Mouse (Mus musculus): ENCODE data around the gene Clstn3. TPM values are rescaled to one million over a fixed set of nuclear protein-coding genes. Genes with fewer than 3 reads are reported as not detected.

Gene Clstn3
- total and polyA plus RNA-seq, 3 experiments: 17.7 to 126 (median 21.4) TPM

DNA sequence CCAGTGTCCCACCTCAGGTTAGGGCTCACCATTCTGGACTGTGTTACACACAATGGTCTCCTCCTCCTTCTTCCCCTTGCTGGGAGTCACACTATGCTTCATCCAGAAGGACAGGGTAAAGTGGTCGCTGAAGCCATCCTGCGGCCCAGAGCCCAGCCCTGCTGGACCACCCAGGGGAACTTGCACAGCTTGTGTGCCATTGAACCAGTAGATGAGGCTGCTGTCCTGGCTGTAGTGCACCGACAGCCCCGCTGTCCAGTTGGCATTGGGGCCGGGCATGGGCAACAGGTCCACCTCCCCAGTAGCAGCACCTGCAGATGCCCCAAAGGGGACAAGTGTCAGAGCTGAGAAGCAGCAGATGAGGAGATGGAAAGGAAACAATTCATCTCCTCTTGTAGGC is 6.8 kb downstream of the Clstn3 start:
- Histone ChIP-seq H3K27ac (ENCODE audit: insufficient read depth, low read depth) (no peak overlapping the region), H3K27me3 (replicated peaks) (peaks cover 47% of the 10 kb centered on the region), H3K79me2 (replicated peaks; ENCODE audit: control insufficient read depth, extremely low read depth, insufficient read depth, poor library complexity, severe bottlenecking) (no peaks in the 10 kb centered on the region), H3K4me2 (ENCODE audit: insufficient read depth, low read depth, poor library complexity, severe bottlenecking) (no peak overlapping the region), H3K4me3 (replicated peaks in 1 of 3; ENCODE audit: low read depth in 2 of 3, low read length in 2 of 3, poor library complexity in 1 of 3) (no peak overlapping the region), H3K4me1 (ENCODE audit: control insufficient read depth in 1 of 2, insufficient read depth in 2 of 2) (0 out of 4 replicates have a peak, but pooled peaks cover 0 to 3% of the 10 kb centered on the region in 2 experiments), H3K9me3 (replicated peaks; ENCODE audit: low read length) (no peaks in the 10 kb centered on the region), H3K36me3 (replicated peaks in 1 of 2; ENCODE audit: control insufficient read depth in 1 of 2, insufficient read depth in 1 of 2, low read length in 1 of 2) (no peaks in the 10 kb centered on the region), H3K9ac (ENCODE audit: insufficient read depth, low read depth) (no peak overlapping the region)
- in situ Hi-C loops (cut with MboI; ENCODE audit: low pct_ligation_motif_present, low pct_unique_long_range_greater_than_20kb, low sequenced_read_pairs) (no loop called here), dilution Hi-C loops (cut with MboI; ENCODE audit: extremely low pct_ligation_motif_present, extremely low pct_unique_long_range_greater_than_20kb, low sequenced_read_pairs) (no loop called here)
- no peak for DNase-seq (ENCODE audit: extremely low read depth)
- TF ChIP-seq PAX5 (IDR thresholded peaks at IDR 0.05; ENCODE audit: low read length): no peak
- no peak for TF ChIP-seq ZNF384 (IDR thresholded peaks at IDR 0.05; ENCODE audit: low read depth, low read length)
- TF ChIP-seq SIN3A (IDR thresholded peaks at IDR 0.05; ENCODE audit: low read length): no peak
- TF ChIP-seq ZC3H11A (IDR thresholded peaks at IDR 0.05; ENCODE audit: low read depth, low read length): no peak
- no peak for TF ChIP-seq CHD1 (IDR thresholded peaks at IDR 0.05; ENCODE audit: low read depth, low read length)
- no peak for TF ChIP-seq MAFK (IDR thresholded peaks at IDR 0.05; ENCODE audit: insufficient replicate concordance, low read length)
- no peak for TF ChIP-seq MXI1 (IDR thresholded peaks at IDR 0.05; ENCODE audit: low read depth, low read length)
- TF ChIP-seq NRF1 (IDR thresholded peaks at IDR 0.05; ENCODE audit: low read depth, low read length): no peak

DNA sequence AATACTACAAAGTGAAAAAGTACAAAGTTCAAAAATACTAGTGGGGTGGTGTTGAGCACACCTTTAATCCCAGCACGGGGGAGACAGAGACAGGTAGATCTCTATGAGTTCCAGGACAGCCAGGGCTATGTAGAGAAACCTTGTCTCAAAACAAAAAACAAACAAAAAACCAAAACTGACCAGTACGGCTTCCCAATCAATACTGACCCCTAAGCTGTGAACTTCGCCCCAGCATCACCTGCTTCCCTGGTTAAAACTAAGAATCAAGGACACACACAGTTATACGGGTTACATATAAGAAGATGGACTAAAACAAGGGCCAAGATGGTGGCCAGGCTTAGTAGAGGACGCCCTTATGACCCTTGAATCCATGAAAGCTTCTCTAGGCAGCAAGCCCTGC is 8.4 kb downstream of the Clstn3 start:
- H3K27me3 ChIP-seq (replicated peaks): peaks cover 32% of the 10 kb centered on the region
- no peaks in the 10 kb centered on the region for H3K9me3 ChIP-seq (replicated peaks; ENCODE audit: low read length)
- dilution Hi-C loops (cut with MboI; ENCODE audit: extremely low pct_ligation_motif_present, extremely low pct_unique_long_range_greater_than_20kb, low sequenced_read_pairs) (no loop called here), in situ Hi-C loops (cut with MboI; ENCODE audit: low pct_ligation_motif_present, low pct_unique_long_range_greater_than_20kb, low sequenced_read_pairs) (no loop called here)
- H3K36me3 ChIP-seq (replicated peaks in 1 of 2; ENCODE audit: control insufficient read depth in 1 of 2, insufficient read depth in 1 of 2, low read length in 1 of 2): no peaks in the 10 kb centered on the region
- peaks cover under 1 to 3% of the 10 kb centered on the region in 2 experiments; a peak in 2 of 4 replicates for H3K4me1 ChIP-seq (ENCODE audit: control insufficient read depth in 1 of 2, insufficient read depth in 2 of 2)
- H3K79me2 ChIP-seq (replicated peaks; ENCODE audit: control insufficient read depth, extremely low read depth, insufficient read depth, poor library complexity, severe bottlenecking): no peaks in the 10 kb centered on the region
- TF ChIP-seq MAFK (IDR thresholded peaks at IDR 0.05; ENCODE audit: insufficient replicate concordance, low read length) (no peak), RAD21 (IDR thresholded peaks at IDR 0.05; ENCODE audit: low read depth, low read length) (no peak), SIN3A (IDR thresholded peaks at IDR 0.05; ENCODE audit: low read length) (no peak), E2F4 (IDR thresholded peaks at IDR 0.05; ENCODE audit: insufficient replicate concordance, low read depth, low read length) (no peak), HCFC1 (IDR thresholded peaks at IDR 0.05; ENCODE audit: low read depth, low read length) (no peak), ZMIZ1 (IDR thresholded peaks at IDR 0.05; ENCODE audit: low read depth, low read length) (no peak), NRF1 (IDR thresholded peaks at IDR 0.05; ENCODE audit: low read depth, low read length) (no peak)
- H3K4me3 ChIP-seq (replicated peaks in 1 of 3; ENCODE audit: low read depth in 2 of 3, low read length in 2 of 3, poor library complexity in 1 of 3): no peak overlapping the region
- no peak overlapping the region for H3K27ac ChIP-seq (ENCODE audit: insufficient read depth, low read depth)
- DNase-seq (ENCODE audit: extremely low read depth): no peak
- H3K9ac ChIP-seq (ENCODE audit: insufficient read depth, low read depth): no peak overlapping the region
- no peak overlapping the region for H3K4me2 ChIP-seq (ENCODE audit: insufficient read depth, low read depth, poor library complexity, severe bottlenecking)

DNA sequence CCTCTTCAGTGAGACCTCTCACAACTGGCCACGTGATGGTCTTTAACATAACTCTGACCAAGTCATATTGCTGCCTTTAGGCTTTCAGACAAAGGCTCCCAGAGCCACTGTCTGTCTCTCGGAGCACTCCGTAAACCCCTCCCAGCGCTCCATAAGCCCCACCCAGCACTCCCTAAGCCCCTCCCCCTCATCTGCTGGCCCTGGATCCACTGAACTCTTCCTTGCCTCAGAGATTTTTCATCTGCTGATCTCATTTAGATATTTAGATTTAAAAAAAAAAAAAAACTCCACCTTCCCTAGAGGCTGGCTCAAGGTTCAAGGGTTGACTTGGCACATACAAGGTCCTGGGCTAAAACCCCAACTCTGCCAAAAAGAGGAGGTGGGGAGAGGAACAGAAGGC is 10.8 kb downstream of the Clstn3 start:
- in situ Hi-C loops (cut with MboI; ENCODE audit: low pct_ligation_motif_present, low pct_unique_long_range_greater_than_20kb, low sequenced_read_pairs) (no loop called here), dilution Hi-C loops (cut with MboI; ENCODE audit: extremely low pct_ligation_motif_present, extremely low pct_unique_long_range_greater_than_20kb, low sequenced_read_pairs) (no loop called here)
- H3K9ac ChIP-seq (ENCODE audit: insufficient read depth, low read depth): no peak overlapping the region
- H3K9me3 ChIP-seq (replicated peaks; ENCODE audit: low read length): no peaks in the 10 kb centered on the region
- DNase-seq (ENCODE audit: extremely low read depth): no peak
- H3K4me1 ChIP-seq (ENCODE audit: control insufficient read depth in 1 of 2, insufficient read depth in 2 of 2): peaks cover 3 to 9% of the 10 kb centered on the region in 2 experiments; a peak in 2 of 4 replicates
- no peaks in the 10 kb centered on the region for H3K36me3 ChIP-seq (replicated peaks in 1 of 2; ENCODE audit: control insufficient read depth in 1 of 2, insufficient read depth in 1 of 2, low read length in 1 of 2)
- H3K27ac ChIP-seq (ENCODE audit: insufficient read depth, low read depth): no peak overlapping the region
- H3K27me3 ChIP-seq (replicated peaks): peaks cover 11% of the 10 kb centered on the region
- H3K79me2 ChIP-seq (replicated peaks; ENCODE audit: control insufficient read depth, extremely low read depth, insufficient read depth, poor library complexity, severe bottlenecking): no peaks in the 10 kb centered on the region
- H3K4me3 ChIP-seq (replicated peaks in 1 of 3; ENCODE audit: low read depth in 2 of 3, low read length in 2 of 3, poor library complexity in 1 of 3): no peak overlapping the region
- no peak overlapping the region for H3K4me2 ChIP-seq (ENCODE audit: insufficient read depth, low read depth, poor library complexity, severe bottlenecking)
- TF ChIP-seq MXI1 (IDR thresholded peaks at IDR 0.05; ENCODE audit: low read depth, low read length) (no peak), BHLHE40 (IDR thresholded peaks at IDR 0.05; ENCODE audit: low read depth, low read length) (no peak), ETS1 (conservative IDR thresholded peaks at IDR 0.05; ENCODE audit: low read depth, low read length) (no peak), ZKSCAN1 (IDR thresholded peaks at IDR 0.05; ENCODE audit: borderline replicate concordance, low read depth, low read length) (no peak), POLR2AphosphoS2 (IDR thresholded peaks at IDR 0.05; ENCODE audit: low read depth, low read length) (no peak), JUN (IDR thresholded peaks at IDR 0.05; ENCODE audit: insufficient read depth, low read depth, low read length) (no peak), UBTF (IDR thresholded peaks at IDR 0.05; ENCODE audit: low read depth, low read length) (no peak), TCF12 (IDR thresholded peaks at IDR 0.05; ENCODE audit: low read depth, low read length) (no peak), CTCF (conservative IDR thresholded peaks at IDR 0.05 in 1 of 2, IDR thresholded peaks at IDR 0.05 in 1 of 2; ENCODE audit: low read depth in 2 of 2, low read length in 2 of 2) (no peak), E2F4 (IDR thresholded peaks at IDR 0.05; ENCODE audit: insufficient replicate concordance, low read depth, low read length) (no peak), EP300 (IDR thresholded peaks at IDR 0.05; ENCODE audit: low read length) (no peak), POLR2A (IDR thresholded peaks at IDR 0.05; ENCODE audit: low read depth, low read length) (no peak), ZNF384 (IDR thresholded peaks at IDR 0.05; ENCODE audit: low read depth, low read length) (no peak), SIN3A (IDR thresholded peaks at IDR 0.05; ENCODE audit: low read length) (no peak), IRF4 (IDR thresholded peaks at IDR 0.05; ENCODE audit: low read depth, low read length) (no peak), RCOR1 (conservative IDR thresholded peaks at IDR 0.05; ENCODE audit: low read depth, low read length) (no peak)

All from CH12.LX (cell line).